Mouse (Mus musculus): ENCODE results near the gene Hivep3.

Gene Hivep3

GRCm38 (mm10) chr4:119761459-119762121 lies 28.0 kb downstream of the Hivep3 start:
- peak; percentile 80 for DNase-seq

GRCm38 (mm10) chr4:119762171-119762570 lies 28.6 kb downstream of the Hivep3 start:
- peak; percentile 57 for DNase-seq

- peak; percentile 55 for DNase-seq
Observed at GRCm38 (mm10) chr4:119768046-119768445, 34.5 kb downstream of the Hivep3 start.

- no peak for DNase-seq
Observed at GRCm38 (mm10) chr4:119775913-119776312, 42.3 kb downstream of the Hivep3 start.

GRCm38 (mm10) chr4:119777146-119777545 lies 43.6 kb downstream of the Hivep3 start:
- no peak for DNase-seq

- peak; percentile 50 for DNase-seq
Observed at GRCm38 (mm10) chr4:119779561-119780400, 46.2 kb downstream of the Hivep3 start.

- no peak for DNase-seq
Observed at GRCm38 (mm10) chr4:119780881-119781280, 47.3 kb downstream of the Hivep3 start.

- DNase-seq: no peak
Observed at GRCm38 (mm10) chr4:119784959-119785358, 51.4 kb downstream of the Hivep3 start.

- no peak for DNase-seq
Observed at GRCm38 (mm10) chr4:119786307-119786706, 52.7 kb downstream of the Hivep3 start.

GRCm38 (mm10) chr4:119786721-119787120 lies 53.1 kb downstream of the Hivep3 start:
- no peak for DNase-seq

GRCm38 (mm10) chr4:119788746-119789145 lies 55.2 kb downstream of the Hivep3 start:
- no peak for DNase-seq

- no peak for DNase-seq
Observed at GRCm38 (mm10) chr4:119789495-119790148, 56.0 kb downstream of the Hivep3 start.

- peak; percentile 79 for DNase-seq
Observed at GRCm38 (mm10) chr4:119798891-119799290, 65.3 kb downstream of the Hivep3 start.

GRCm38 (mm10) chr4:119806556-119806955 lies 73.0 kb downstream of the Hivep3 start:
- DNase-seq: no peak

- DNase-seq: no peak
Observed at GRCm38 (mm10) chr4:119807359-119807758, 73.8 kb downstream of the Hivep3 start.

- DNase-seq: no peak
Observed at GRCm38 (mm10) chr4:119809245-119809644, 75.7 kb downstream of the Hivep3 start.

GRCm38 (mm10) chr4:119812775-119813174 lies 79.2 kb downstream of the Hivep3 start:
- peak; percentile 89 for DNase-seq

- DNase-seq: peak; percentile 51
Observed at GRCm38 (mm10) chr4:119813500-119814184, 80.1 kb downstream of the Hivep3 start.

- DNase-seq: peak; percentile 62
Observed at GRCm38 (mm10) chr4:119814185-119815132, 80.9 kb downstream of the Hivep3 start.

GRCm38 (mm10) chr4:119815133-119815792 lies 81.7 kb downstream of the Hivep3 start:
- peak; percentile 63 for DNase-seq

- DNase-seq: no peak
Observed at GRCm38 (mm10) chr4:119815793-119816161, 82.2 kb downstream of the Hivep3 start.

All from cerebellum, adult 11-12 months (tissue).